Mouse (Mus musculus) telencephalon, adult 2 months (tissue): ENCODE measurements around the gene Ncan.
"Not testable (repeated sequence)": the region's sequence is repeated elsewhere in the genome, so short reads cannot be mapped to it uniquely, and the experiment has no call there.

ENCODE experiments used
- DNase-seq: peaks from one replicate; pipeline ENCODE4 v3.0.0-alpha.2; 2011; ENCODE audit warnings: low read depth, low spot score

The Ncan gene

GRCm38 (mm10) chr8:70084191-70085065 lies 36.2 kb downstream of the Ncan start:
- no peak for DNase-seq

GRCm38 (mm10) chr8:70083285-70083684 lies 37.4 kb downstream of the Ncan start, which contains the start of gene Hapln4:
Gene Hapln4 (plus strand): TSS chr8:70083457.
- DNase-seq, result no peak

- no peak for DNase-seq
These were observed 38.7 kb downstream of the Ncan start for GRCm38 (mm10) chr8:70081976-70082375.

- no peak for DNase-seq
These were observed 47.0 kb downstream of the Ncan start for GRCm38 (mm10) chr8:70073682-70074081.

DNA sequence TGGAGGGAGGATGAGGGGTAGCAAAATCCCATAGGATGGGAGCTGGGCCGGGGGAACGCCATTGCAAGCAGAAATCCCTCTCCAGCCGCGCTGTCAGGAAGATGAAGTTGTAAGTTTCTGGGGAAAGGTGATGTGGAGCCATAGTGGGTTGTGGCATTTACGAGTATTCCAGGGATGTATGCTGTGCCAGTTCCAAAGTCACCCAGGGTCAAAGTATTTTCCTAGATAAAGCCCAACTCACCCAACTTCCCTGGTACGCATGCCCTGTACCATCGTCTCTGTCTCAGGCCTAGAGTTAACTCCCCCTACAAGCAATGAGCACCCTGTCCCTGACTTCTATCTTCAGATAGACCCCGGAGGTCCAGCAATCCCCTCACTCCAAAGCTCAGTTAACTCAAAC lies 47.6 kb downstream of the Ncan start:
- DNase-seq, result no peak

GRCm38 (mm10) chr8:70072441-70073069 lies 48.1 kb downstream of the Ncan start, which contains the start of gene Tm6sf2:
Gene Tm6sf2 (plus strand): TSS chr8:70072924.
- DNase-seq, result no peak

GRCm38 (mm10) chr8:70071836-70072440 lies 48.7 kb downstream of the Ncan start:
- DNase-seq, result no peak

- no peak for DNase-seq
These were observed 63.0 kb downstream of the Ncan start for GRCm38 (mm10) chr8:70057721-70058120.

DNA sequence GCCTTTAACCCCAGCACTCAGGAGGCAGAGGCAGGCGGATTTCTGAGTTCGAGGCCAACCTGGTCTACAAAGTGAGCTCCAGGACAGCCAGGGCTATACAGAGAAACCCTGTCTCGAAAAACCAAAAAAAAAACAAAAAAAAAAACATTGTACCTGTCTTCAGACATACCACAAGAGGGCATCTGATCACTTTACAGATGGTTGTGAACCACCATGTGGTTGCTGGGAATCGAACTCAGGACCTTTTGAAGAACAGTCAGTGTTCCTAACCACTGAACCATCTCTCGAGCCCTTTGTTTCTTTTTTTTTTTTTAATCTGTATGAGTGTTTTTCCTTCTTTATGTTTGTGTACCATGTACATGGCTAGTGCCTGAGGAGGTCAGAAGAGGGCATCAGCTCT lies 70.2 kb downstream of the Ncan start:
- not testable (repeated sequence) for DNase-seq

- no peak for DNase-seq
These were observed 71.0 kb downstream of the Ncan start for GRCm38 (mm10) chr8:70049662-70050061.

- DNase-seq, result no peak
These were observed 76.7 kb downstream of the Ncan start for GRCm38 (mm10) chr8:70043996-70044395.
